Mouse (Mus musculus) intestine, embryonic 16.5 days (tissue): ENCODE results near the gene Rac2. TPM values are rescaled to one million over a fixed set of nuclear protein-coding genes. Genes with fewer than 3 reads are reported as not detected.

Source experiments
- ATAC-seq: fragments of 200-750 bp; cut with Nextera tagmentation; 2 replicates; pipeline ENCODE4 v1.8.0; 2017; ENCODE audit warnings: moderate TSS enrichment, moderate library complexity
- H3K27ac ChIP-seq: fragments of 300-500 bp; sonication (generic); 2 replicates; pipeline ENCODE4 v1.5.1; 2014; ENCODE audit warnings: mild to moderate bottlenecking, low read length
- H3K27me3 ChIP-seq: fragments of 300-500 bp; sonication (generic); replicated peaks from 2 replicates; pipeline ENCODE4 v1.6.1; 2014; ENCODE audit warnings: low read length, control low read depth, mixed read lengths; ENCODE audit not compliant: control insufficient read depth, insufficient read depth
- H3K36me3 ChIP-seq: fragments of 300-500 bp; sonication (generic); 2 replicates; pipeline ENCODE4 v1.6.1; 2014; ENCODE audit warnings: low read length, control low read depth; ENCODE audit not compliant: control insufficient read depth, insufficient read depth
- H3K4me1 ChIP-seq: fragments of 300-500 bp; sonication (generic); 2 replicates; pipeline ENCODE4 v1.6.1; 2014; ENCODE audit warnings: low read length, control low read depth, mixed read lengths; ENCODE audit not compliant: control insufficient read depth, insufficient read depth
- H3K4me2 ChIP-seq: fragments of 300-500 bp; sonication (generic); 2 replicates; pipeline ENCODE4 v1.6.1; 2014; ENCODE audit warnings: low read depth, low read length, control low read depth
- H3K4me3 ChIP-seq: fragments of 300-500 bp; sonication (generic); 2 replicates; pipeline ENCODE4 v1.5.1; 2014; ENCODE audit warnings: mild to moderate bottlenecking, low read length
- H3K9ac ChIP-seq: fragments of 300-500 bp; sonication (generic); 2 replicates; pipeline ENCODE4 v1.6.1; 2014; ENCODE audit warnings: low read depth, low read length
- H3K9me3 ChIP-seq: fragments of 300-500 bp; sonication (generic); 2 replicates; pipeline ENCODE4 v1.6.1; 2016; ENCODE audit warnings: low read length, control low read depth; ENCODE audit not compliant: control insufficient read depth
- WGBS: fragments of 180-500 bp; shearing (Covaris S2); extraction: QIAGEN DNeasy Blood & Tissue Kit; methylation state at CpG from one replicate; pipeline ENCODE4 v1.1.7; 2014; 5-methylcytosine and 5-hydroxymethylcytosine counted together
- polyA plus RNA-seq: library from polyadenylated mRNA; unstranded; fragments of >200 nt; fragmentation: Nextera tagmentation; extraction: Ambion mirVana; gene quantifications from 2 replicates; pipeline ENCODE4 v1.2.1, GENCODE M21; 2015

Gene Rac2
- polyA plus RNA-seq, 1 experiment from 2014 or later: 25.1 TPM

GRCm38 (mm10) chr15:78599529-78600193, 27.1 kb upstream of the Rac2 start:
- Histone ChIP-seq H3K9ac (no peak overlapping the region), H3K4me2 (no peak overlapping the region), H3K27me3 (no peaks in the 10 kb centered on the region), H3K9me3 (no peaks in the 10 kb centered on the region), H3K4me3 (no peak overlapping the region), H3K36me3 (no peaks in the 10 kb centered on the region), H3K4me1 (no peaks in the 10 kb centered on the region), H3K27ac (no peak overlapping the region)
- 75% methylated on average over 13 of the region's 13 CpGs for WGBS
- no peak for ATAC-seq

GRCm38 (mm10) chr15:78599124-78599523, 26.5 kb upstream of the Rac2 start:
- Histone ChIP-seq H3K36me3 (no peaks in the 10 kb centered on the region), H3K27ac (no peak overlapping the region), H3K9me3 (no peaks in the 10 kb centered on the region), H3K4me1 (no peaks in the 10 kb centered on the region), H3K4me3 (no peak overlapping the region), H3K27me3 (no peaks in the 10 kb centered on the region), H3K4me2 (no peak overlapping the region), H3K9ac (no peak overlapping the region)
- ATAC-seq: no peak
- WGBS: 81% methylated on average over 6 of the region's 6 CpGs

- no peak for ATAC-seq
- Histone ChIP-seq H3K36me3 (no peaks in the 10 kb centered on the region), H3K4me3 (no peak overlapping the region), H3K9me3 (no peaks in the 10 kb centered on the region), H3K4me2 (no peak overlapping the region), H3K27me3 (no peaks in the 10 kb centered on the region), H3K4me1 (no peaks in the 10 kb centered on the region), H3K9ac (no peak overlapping the region), H3K27ac (no peak overlapping the region)
- 49% methylated on average over 4 of the region's 4 CpGs for WGBS
These were observed 25.1 kb upstream of the Rac2 start for GRCm38 (mm10) chr15:78597729-78598128.

GRCm38 (mm10) chr15:78596914-78597313, 24.3 kb upstream of the Rac2 start, which contains the start of gene Cyth4:
Cyth4 (plus strand) TSS chr15:78597047.
- no peaks in the 10 kb centered on the region for H3K4me1 ChIP-seq
- no peaks in the 10 kb centered on the region for H3K27me3 ChIP-seq
- no peak within 1 kb of the TSS for H3K4me2 ChIP-seq
- no peak for ATAC-seq
- no peak within 1 kb of the TSS for H3K27ac ChIP-seq
- no peaks in the 10 kb centered on the region for H3K9me3 ChIP-seq
- no peak within 1 kb of the TSS for H3K4me3 ChIP-seq
- 73% methylated on average over 7 of the region's 7 CpGs for WGBS
- H3K36me3 ChIP-seq: no peaks in the 10 kb centered on the region
- H3K9ac ChIP-seq: no peak within 1 kb of the TSS

- no peak for ATAC-seq
- Histone ChIP-seq H3K4me2 (no peak overlapping the region), H3K27me3 (no peaks in the 10 kb centered on the region), H3K4me3 (no peak overlapping the region), H3K36me3 (no peaks in the 10 kb centered on the region), H3K4me1 (no peaks in the 10 kb centered on the region), H3K9me3 (no peaks in the 10 kb centered on the region), H3K9ac (no peak overlapping the region), H3K27ac (no peak overlapping the region)
- WGBS: 84% methylated on average over 6 of the region's 6 CpGs
These were observed 23.9 kb upstream of the Rac2 start for GRCm38 (mm10) chr15:78596504-78596903.

GRCm38 (mm10) chr15:78595468-78595867, 22.9 kb upstream of the Rac2 start:
- ATAC-seq: no peak

GRCm38 (mm10) chr15:78594831-78595230, 22.2 kb upstream of the Rac2 start:
- Histone ChIP-seq H3K27ac (no peak overlapping the region), H3K27me3 (no peaks in the 10 kb centered on the region), H3K9me3 (no peaks in the 10 kb centered on the region), H3K9ac (no peak overlapping the region), H3K4me1 (no peaks in the 10 kb centered on the region), H3K4me2 (no peak overlapping the region), H3K4me3 (no peak overlapping the region), H3K36me3 (no peaks in the 10 kb centered on the region)
- no peak for ATAC-seq
- 93% methylated on average over 2 of the region's 2 CpGs for WGBS

More at GRCm38 (mm10) chr15:78595468-78595867, 22.9 kb upstream of the Rac2 start:
- H3K4me3 ChIP-seq: no peak overlapping the region
- H3K4me2 ChIP-seq: no peak overlapping the region
- H3K36me3 ChIP-seq: no peaks in the 10 kb centered on the region
- no peaks in the 10 kb centered on the region for H3K27me3 ChIP-seq
- no peak overlapping the region for H3K27ac ChIP-seq
- H3K4me1 ChIP-seq: no peaks in the 10 kb centered on the region
- WGBS: 75% methylated on average over 5 of the region's 5 CpGs
- H3K9ac ChIP-seq: no peak overlapping the region
- no peaks in the 10 kb centered on the region for H3K9me3 ChIP-seq

GRCm38 (mm10) chr15:78593896-78594425, 21.4 kb upstream of the Rac2 start:
- Histone ChIP-seq H3K27ac (no peak overlapping the region), H3K9ac (no peak overlapping the region), H3K36me3 (no peaks in the 10 kb centered on the region), H3K9me3 (no peaks in the 10 kb centered on the region), H3K4me1 (no peaks in the 10 kb centered on the region), H3K27me3 (no peaks in the 10 kb centered on the region), H3K4me2 (no peak overlapping the region), H3K4me3 (no peak overlapping the region)
- 83% methylated on average over 7 of the region's 7 CpGs for WGBS
- no peak for ATAC-seq

- H3K27ac ChIP-seq: no peak overlapping the region
- no peak overlapping the region for H3K4me3 ChIP-seq
- no peak overlapping the region for H3K9ac ChIP-seq
- H3K36me3 ChIP-seq: no peaks in the 10 kb centered on the region
- ATAC-seq: no peak
- H3K27me3 ChIP-seq: no peaks in the 10 kb centered on the region
- WGBS: 79% methylated on average over 14 of the region's 14 CpGs
- no peak overlapping the region for H3K4me2 ChIP-seq
- H3K4me1 ChIP-seq: no peaks in the 10 kb centered on the region
- H3K9me3 ChIP-seq: no peaks in the 10 kb centered on the region
These were observed 19.9 kb upstream of the Rac2 start for GRCm38 (mm10) chr15:78592452-78592968.
